Mouse (Mus musculus): ENCODE results near the gene Rhbdd1. TPM values are rescaled to one million over a fixed set of nuclear protein-coding genes. Genes with fewer than 3 reads are reported as not detected.
A peak's percentile ranks its signal among the peaks of the same experiment; 100 is the strongest.

Gene Rhbdd1
- total and polyA plus RNA-seq, 2 experiments from 2014 or later, result 2.2 to 5.3 TPM

DNA sequence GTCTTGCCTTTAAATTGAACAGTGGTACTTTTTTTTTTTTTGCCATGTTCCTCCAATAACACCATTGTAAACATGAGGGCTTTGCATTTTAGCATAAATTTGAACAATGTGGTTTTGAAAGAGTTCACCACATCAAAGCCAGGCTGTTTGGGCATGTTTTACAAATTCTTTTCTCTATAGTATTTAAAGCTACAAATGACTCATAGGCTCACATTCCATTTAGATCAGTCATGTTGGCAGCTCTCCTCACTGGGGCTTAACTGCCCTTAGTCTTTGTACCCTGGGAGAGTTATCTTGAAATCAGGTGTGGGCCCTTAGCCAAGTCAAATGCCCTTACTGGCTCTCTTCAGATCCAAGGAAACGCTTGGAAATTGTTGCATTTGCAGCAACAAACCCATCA is 112.8 kb downstream of the Rhbdd1 start:
- 22% methylated on average over 1 of the region's 1 CpGs for WGBS
- Histone ChIP-seq H3K9ac (no peak overlapping the region), H3K4me2 (ENCODE audit: low read depth) (no peak overlapping the region), H3K4me1 (ENCODE audit: insufficient read depth) (no peaks in the 10 kb centered on the region; the same call in 1 of the 2 replicates), H3K9me3 (ENCODE audit: low read length) (no peaks in the 10 kb centered on the region), H3K36me3 (ENCODE audit: insufficient read depth) (no peaks in the 10 kb centered on the region), H3K27me3 (ENCODE audit: insufficient read depth, low read length) (no peaks in the 10 kb centered on the region), H3K27ac (ENCODE audit: low read depth, low read length) (no peak overlapping the region), H3K4me3 (ENCODE audit: low read depth, low read length) (no peak overlapping the region)
- ATAC-seq (no peak), DNase-seq (no peak)
- no peak for TF ChIP-seq CTCF (IDR thresholded peaks at IDR 0.05; ENCODE audit: low read depth)

- Histone ChIP-seq H3K4me2 (ENCODE audit: low read depth) (no peak overlapping the region), H3K27ac (ENCODE audit: low read depth, low read length) (no peak overlapping the region), H3K27me3 (ENCODE audit: insufficient read depth, low read length) (no peaks in the 10 kb centered on the region), H3K4me1 (ENCODE audit: insufficient read depth) (no peaks in the 10 kb centered on the region; the same call in 1 of the 2 replicates), H3K9ac (no peak overlapping the region), H3K9me3 (ENCODE audit: low read length) (no peaks in the 10 kb centered on the region), H3K36me3 (ENCODE audit: insufficient read depth) (no peaks in the 10 kb centered on the region), H3K4me3 (ENCODE audit: low read depth, low read length) (no peak overlapping the region)
- DNase-seq (peak; percentile 88), ATAC-seq (peak; percentile 94)
- TF ChIP-seq CTCF (IDR thresholded peaks at IDR 0.05; ENCODE audit: low read depth), result peak; percentile 98
- WGBS, result 55% methylated on average over 15 of the region's 15 CpGs
Measured at GRCm38 (mm10) chr1:82432919-82433648, 116.8 kb downstream of the Rhbdd1 start.

DNA sequence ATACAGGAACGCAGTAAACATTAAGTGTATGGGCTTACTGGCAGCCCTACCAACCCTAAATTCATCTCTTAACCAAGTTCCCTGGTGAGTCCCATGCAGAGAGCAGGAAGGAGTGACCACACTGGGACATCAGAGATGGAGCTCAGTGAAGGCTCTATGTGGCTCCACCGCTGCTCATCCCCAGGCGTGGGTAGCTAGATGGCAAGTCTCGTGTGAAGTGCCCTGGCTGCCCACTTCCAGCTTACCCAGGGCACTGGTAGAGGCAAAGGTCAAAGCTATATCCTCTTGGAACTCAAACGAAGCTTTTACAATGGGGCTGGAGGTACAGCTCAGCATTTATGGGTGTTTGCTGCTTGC is 117.4 kb downstream of the Rhbdd1 start:
- H3K4me1 ChIP-seq (ENCODE audit: insufficient read depth), result no peaks in the 10 kb centered on the region; the same call in 1 of the 2 replicates
- no peaks in the 10 kb centered on the region for H3K9me3 ChIP-seq (ENCODE audit: low read length)
- WGBS, result 75% methylated on average over 5 of the region's 5 CpGs
- no peak overlapping the region for H3K27ac ChIP-seq (ENCODE audit: low read depth, low read length)
- DNase-seq (no peak), ATAC-seq (peak; percentile 24)
- no peak overlapping the region for H3K4me3 ChIP-seq (ENCODE audit: low read depth, low read length)
- no peaks in the 10 kb centered on the region for H3K36me3 ChIP-seq (ENCODE audit: insufficient read depth)
- no peak overlapping the region for H3K4me2 ChIP-seq (ENCODE audit: low read depth)
- TF ChIP-seq CTCF (IDR thresholded peaks at IDR 0.05; ENCODE audit: low read depth), result no peak
- H3K9ac ChIP-seq, result no peak overlapping the region
- H3K27me3 ChIP-seq (ENCODE audit: insufficient read depth, low read length), result no peaks in the 10 kb centered on the region

GRCm38 (mm10) chr1:82437273-82437672 is 121.0 kb downstream of the Rhbdd1 start:
- Histone ChIP-seq H3K27ac (ENCODE audit: low read depth, low read length) (no peak overlapping the region), H3K4me3 (ENCODE audit: low read depth, low read length) (no peak overlapping the region)
- ATAC-seq, result peak; percentile 19; the same call in 1 of the 2 replicates

DNA sequence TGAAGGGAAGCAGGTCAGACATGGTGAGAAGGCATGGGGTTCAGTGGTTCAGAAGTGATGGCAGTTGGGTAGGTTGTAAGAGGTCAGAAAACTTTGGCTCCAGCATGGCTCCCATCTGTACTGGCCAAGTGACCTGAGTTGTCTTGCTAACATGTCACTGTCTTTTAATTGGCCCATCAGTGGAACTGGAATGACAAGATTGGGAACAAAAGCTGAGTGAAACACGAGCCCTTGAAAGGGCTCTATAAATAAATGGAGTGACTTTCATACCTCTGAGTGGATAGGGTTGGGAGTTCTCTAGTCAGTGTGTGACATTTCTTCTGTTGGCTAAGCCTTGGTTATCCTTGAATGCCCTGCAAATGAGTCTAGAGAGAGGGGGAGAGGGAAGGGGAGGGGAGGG is 123.9 kb downstream of the Rhbdd1 start:
- Histone ChIP-seq H3K9ac (no peak overlapping the region), H3K4me3 (ENCODE audit: low read depth, low read length) (no peak overlapping the region), H3K4me1 (ENCODE audit: insufficient read depth) (no peaks in the 10 kb centered on the region), H3K9me3 (ENCODE audit: low read length) (no peaks in the 10 kb centered on the region), H3K27me3 (ENCODE audit: insufficient read depth, low read length) (no peaks in the 10 kb centered on the region), H3K36me3 (ENCODE audit: insufficient read depth) (no peaks in the 10 kb centered on the region), H3K4me2 (ENCODE audit: low read depth) (no peak overlapping the region), H3K27ac (ENCODE audit: low read depth, low read length) (no peak overlapping the region)
- DNase-seq (no peak), ATAC-seq (no peak)
- WGBS, result 63% methylated on average over 1 of the region's 1 CpGs
- TF ChIP-seq CTCF (IDR thresholded peaks at IDR 0.05; ENCODE audit: low read depth), result no peak

More at GRCm38 (mm10) chr1:82437273-82437672, 121.0 kb downstream of the Rhbdd1 start:
- no peak overlapping the region for H3K9ac ChIP-seq
- 44% methylated on average over 3 of the region's 3 CpGs for WGBS
- no peak for TF ChIP-seq CTCF (IDR thresholded peaks at IDR 0.05; ENCODE audit: low read depth)
- no peaks in the 10 kb centered on the region for H3K27me3 ChIP-seq (ENCODE audit: insufficient read depth, low read length)
- DNase-seq, result no peak
- H3K36me3 ChIP-seq (ENCODE audit: insufficient read depth), result no peaks in the 10 kb centered on the region
- no peaks in the 10 kb centered on the region; the same call in 1 of the 2 replicates for H3K4me1 ChIP-seq (ENCODE audit: insufficient read depth)
- no peak overlapping the region for H3K4me2 ChIP-seq (ENCODE audit: low read depth)
- no peaks in the 10 kb centered on the region for H3K9me3 ChIP-seq (ENCODE audit: low read length)

- H3K27ac ChIP-seq (ENCODE audit: low read depth, low read length), result no peak overlapping the region
- no peaks in the 10 kb centered on the region for H3K4me1 ChIP-seq (ENCODE audit: insufficient read depth)
- no peak for TF ChIP-seq CTCF (IDR thresholded peaks at IDR 0.05; ENCODE audit: low read depth)
- 76% methylated on average over 4 of the region's 4 CpGs for WGBS
- H3K27me3 ChIP-seq (ENCODE audit: insufficient read depth, low read length), result no peaks in the 10 kb centered on the region
- H3K9ac ChIP-seq, result no peak overlapping the region
- H3K9me3 ChIP-seq (ENCODE audit: low read length), result no peaks in the 10 kb centered on the region
- DNase-seq (no peak), ATAC-seq (no peak)
- H3K4me3 ChIP-seq (ENCODE audit: low read depth, low read length), result no peak overlapping the region
- H3K36me3 ChIP-seq (ENCODE audit: insufficient read depth), result no peaks in the 10 kb centered on the region
- no peak overlapping the region for H3K4me2 ChIP-seq (ENCODE audit: low read depth)
Measured at GRCm38 (mm10) chr1:82443517-82443916, 127.3 kb downstream of the Rhbdd1 start.

DNA sequence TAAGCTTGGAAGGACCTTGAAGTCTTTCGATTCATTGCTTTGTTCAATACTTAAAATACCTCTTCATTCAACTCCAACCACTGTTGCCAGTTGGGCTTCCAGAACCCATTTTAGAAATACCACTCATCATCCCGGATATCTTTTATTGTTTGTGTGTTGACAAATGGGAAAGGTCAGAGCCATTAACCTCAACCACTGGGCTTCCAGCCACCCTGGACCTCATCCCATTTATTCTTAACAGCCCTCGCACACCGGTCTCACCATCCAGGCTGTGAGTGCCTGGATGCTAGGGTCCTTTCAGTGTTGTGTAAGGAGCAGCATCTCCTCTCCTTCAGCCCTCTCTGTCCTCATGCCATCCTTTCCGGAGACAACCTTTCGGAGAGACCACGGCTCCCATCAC is 129.8 kb downstream of the Rhbdd1 start:
- WGBS, result 89% methylated on average over 7 of the region's 7 CpGs
- ATAC-seq, result no peak

More for the DNA sequence above, 129.8 kb downstream of the Rhbdd1 start:
- H3K4me2 ChIP-seq (ENCODE audit: low read depth), result no peak overlapping the region
- H3K9ac ChIP-seq, result no peak overlapping the region
- no peaks in the 10 kb centered on the region for H3K36me3 ChIP-seq (ENCODE audit: insufficient read depth)
- no peak for DNase-seq
- no peak overlapping the region for H3K4me3 ChIP-seq (ENCODE audit: low read depth, low read length)
- no peaks in the 10 kb centered on the region for H3K9me3 ChIP-seq (ENCODE audit: low read length)
- no peaks in the 10 kb centered on the region for H3K27me3 ChIP-seq (ENCODE audit: insufficient read depth, low read length)
- no peaks in the 10 kb centered on the region for H3K4me1 ChIP-seq (ENCODE audit: insufficient read depth)
- no peak for TF ChIP-seq CTCF (IDR thresholded peaks at IDR 0.05; ENCODE audit: low read depth)
- H3K27ac ChIP-seq (ENCODE audit: low read depth, low read length), result no peak overlapping the region

Data from forebrain, postnatal 0 days (tissue).